Mouse (Mus musculus) cerebellum, adult 9-10 months (tissue): ENCODE results near the gene C2cd5.

Experiments used
- DNase-seq: peaks from one replicate; pipeline ENCODE4 v3.0.0; 2022

C2cd5 gene

GRCm38 (mm10) chr6:142967407-142967806, 132.5 kb downstream of the C2cd5 start:
- no peak for DNase-seq

GRCm38 (mm10) chr6:142964531-142965385, 135.2 kb downstream of the C2cd5 start:
- DNase-seq = peak; percentile 91

GRCm38 (mm10) chr6:142964076-142964530, 135.8 kb downstream of the C2cd5 start, which contains the start of gene St8sia1:
St8sia1 (minus strand) TSS chr6:142964452.
- peak; percentile 81 for DNase-seq

- DNase-seq = no peak
Measured at GRCm38 (mm10) chr6:142963480-142964075, 136.4 kb downstream of the C2cd5 start.

- DNase-seq = peak; percentile 69
Measured at GRCm38 (mm10) chr6:142962881-142963280, 137.1 kb downstream of the C2cd5 start.

DNA sequence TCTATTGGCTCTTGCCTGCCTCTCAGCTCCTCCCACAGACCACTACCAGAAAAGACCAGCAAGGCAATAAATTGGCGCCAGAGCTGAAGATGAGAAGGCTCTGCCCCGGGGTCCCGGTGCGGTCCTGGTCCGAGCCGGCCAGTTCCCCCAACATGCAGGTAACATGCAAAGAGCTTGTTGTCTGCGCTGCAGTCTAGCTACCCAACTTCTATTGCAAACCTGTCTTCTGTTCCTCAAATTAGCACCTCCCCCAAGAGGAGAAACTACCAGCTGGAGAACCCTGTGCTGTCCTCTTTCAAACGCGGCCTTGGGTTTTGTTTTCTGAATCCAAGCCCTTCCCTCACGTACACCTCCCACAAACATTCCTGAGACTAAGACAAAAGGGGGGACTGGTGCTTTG, 137.5 kb downstream of the C2cd5 start:
- peak; percentile 48 for DNase-seq

DNA sequence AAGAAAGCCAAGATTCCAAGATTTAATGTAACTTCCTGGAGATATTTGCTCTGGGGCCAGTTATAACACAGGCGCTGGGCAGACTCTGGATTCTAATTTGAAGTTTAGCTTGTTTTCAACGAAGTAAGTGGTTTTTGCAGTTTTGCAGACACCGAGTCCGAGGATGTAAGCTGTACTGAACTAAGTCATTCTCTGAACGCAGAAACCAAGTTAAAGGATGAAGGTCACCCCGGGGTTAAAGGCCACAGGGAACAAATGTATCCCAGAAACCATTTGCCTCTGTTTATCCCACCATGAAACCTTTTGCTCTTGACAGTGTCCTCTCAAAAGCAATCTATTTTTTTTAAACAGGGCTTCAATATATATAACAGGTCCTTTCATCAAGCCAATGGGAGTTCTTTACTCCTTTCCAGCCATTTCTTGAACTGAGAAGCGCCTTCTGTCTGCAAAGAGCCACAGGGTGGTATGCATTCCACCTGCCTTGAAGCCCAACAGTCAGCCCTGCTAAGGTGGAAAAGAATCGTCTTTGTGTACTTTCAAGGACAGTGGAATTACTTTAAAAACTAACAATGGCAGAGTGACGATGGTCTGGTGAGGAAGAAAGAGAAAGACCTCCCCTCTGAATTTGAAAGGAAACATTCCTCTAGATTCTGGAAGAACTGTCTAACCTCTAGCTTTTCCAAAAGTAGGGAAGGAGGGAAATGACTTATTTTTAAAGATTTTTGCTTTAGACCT, 138.1 kb downstream of the C2cd5 start:
- no peak for DNase-seq
